Mouse (Mus musculus) embryo, embryonic 9.5 days (tissue): ENCODE measurements around the gene Lypd5.

ENCODE experiments used
- DNase-seq: peaks from one replicate; pipeline ENCODE4 v3.0.0-alpha.2; 2017; ENCODE audit errors: extremely low spot score

The Lypd5 gene

GRCm38 (mm10) chr7:24359269-24359668 lies 10.3 kb downstream of the Lypd5 start:
- DNase-seq = peak; percentile 42

DNA sequence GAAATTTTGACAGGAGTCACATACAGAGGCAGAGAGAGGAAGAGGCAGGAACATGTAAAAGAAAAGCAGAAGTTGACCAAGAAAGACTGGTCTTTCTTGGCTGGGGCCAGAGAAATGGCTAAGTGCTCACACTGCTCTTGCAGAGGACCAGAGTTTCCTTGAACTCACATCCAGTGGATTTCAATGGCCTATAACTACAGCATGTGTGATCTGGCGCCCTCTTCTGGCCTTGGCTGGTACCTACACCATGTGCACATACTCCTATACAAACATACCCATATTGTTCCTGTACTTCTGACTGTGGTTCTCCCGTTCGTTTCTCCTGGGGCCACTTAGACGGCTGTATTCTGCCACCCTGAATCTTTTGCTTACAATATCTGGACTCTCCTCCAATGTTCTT lies 12.0 kb downstream of the Lypd5 start:
- DNase-seq = no peak

- DNase-seq = peak; percentile 12
Observed at GRCm38 (mm10) chr7:24363228-24363627, 14.2 kb downstream of the Lypd5 start.

GRCm38 (mm10) chr7:24364827-24365226 lies 15.8 kb downstream of the Lypd5 start:
- DNase-seq = peak; percentile 74

- DNase-seq = no peak
Observed at GRCm38 (mm10) chr7:24365258-24366014, 16.4 kb downstream of the Lypd5 start.

DNA sequence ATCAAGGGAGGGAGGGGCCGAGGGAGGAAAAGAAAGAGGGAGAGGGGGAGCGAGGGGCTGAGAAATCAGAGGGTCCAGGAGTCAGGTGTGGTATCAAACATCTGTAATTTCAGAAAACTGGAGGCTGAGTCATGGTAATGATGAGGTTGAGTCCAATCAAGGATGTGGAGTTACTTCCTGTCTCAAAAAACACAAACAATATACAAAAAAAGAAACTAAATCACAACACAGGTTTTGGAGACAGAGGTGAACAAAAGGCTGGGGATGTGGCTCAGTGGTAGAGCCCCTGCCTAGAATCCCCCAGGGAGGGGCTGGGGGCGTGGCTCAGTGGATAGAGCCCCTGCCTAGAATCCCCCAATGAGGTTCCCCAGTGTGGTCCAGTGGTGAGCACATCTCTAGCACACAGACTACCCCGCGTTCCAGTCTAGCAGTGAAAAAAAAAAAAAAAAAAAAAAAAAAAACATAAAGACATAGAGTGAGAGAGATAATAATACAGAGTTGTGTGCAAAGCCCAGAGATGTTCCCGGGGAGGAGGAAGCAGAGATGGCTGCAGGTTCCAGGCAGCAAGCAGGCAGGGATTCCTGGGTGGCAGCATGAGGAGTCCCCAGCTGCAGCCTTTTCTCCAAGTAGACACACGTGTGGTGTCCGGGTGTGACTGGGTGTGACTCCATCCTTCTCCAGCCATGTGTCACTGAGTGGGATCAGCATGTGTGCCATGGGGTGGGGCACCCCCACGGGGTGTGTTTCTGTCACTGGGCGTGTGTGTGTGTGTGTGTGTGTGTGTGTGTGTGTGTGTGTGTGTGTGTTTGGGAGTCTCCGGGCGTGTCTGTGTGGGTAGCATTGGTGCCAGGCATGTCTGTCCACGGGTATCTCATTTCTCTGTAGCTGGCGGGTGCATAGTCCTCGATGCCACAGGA lies 18.0 kb downstream of the Lypd5 start:
- no peak for DNase-seq

GRCm38 (mm10) chr7:24368226-24368625 lies 19.2 kb downstream of the Lypd5 start:
- no peak for DNase-seq

GRCm38 (mm10) chr7:24368946-24369345 lies 19.9 kb downstream of the Lypd5 start:
- DNase-seq = no peak

DNA sequence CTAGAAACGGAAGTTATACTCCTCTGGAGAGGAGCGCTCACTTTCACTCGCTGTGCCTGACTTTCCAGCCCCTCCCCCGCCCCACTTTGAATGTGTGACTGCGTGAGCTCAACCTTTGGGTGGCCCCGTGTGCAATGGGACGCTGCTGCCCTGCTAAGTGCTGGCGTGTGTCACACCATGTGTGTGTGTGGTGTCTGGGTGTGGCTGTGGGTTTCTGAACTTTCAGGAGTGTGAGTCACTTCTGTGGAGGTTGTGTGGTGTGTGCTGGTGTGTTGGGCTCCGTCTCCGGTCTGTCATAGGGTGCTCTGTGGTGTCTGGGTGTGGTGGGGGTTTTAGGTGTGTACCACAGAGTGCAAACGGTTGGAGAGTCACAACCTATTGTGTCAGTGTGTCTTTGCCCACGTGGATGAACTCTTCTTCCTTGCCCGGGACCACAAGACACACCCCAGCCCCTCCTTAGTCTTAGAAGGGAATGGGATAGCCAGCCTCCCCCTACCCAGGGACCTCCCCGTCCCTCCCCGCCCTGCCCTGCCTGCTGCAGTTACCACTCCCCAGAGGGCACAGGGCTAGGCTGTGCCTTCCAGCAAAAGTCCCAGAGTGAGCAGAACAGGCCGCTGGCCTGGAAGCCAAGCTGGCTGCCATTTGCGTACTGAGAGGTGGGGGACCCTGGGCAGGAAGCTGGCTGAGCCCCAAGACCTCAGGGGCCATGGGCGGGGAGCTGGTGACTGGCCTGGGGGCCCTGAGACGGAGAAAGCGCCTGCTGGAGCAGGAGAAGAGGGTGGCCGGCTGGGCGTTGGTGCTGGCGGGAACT lies 20.9 kb downstream of the Lypd5 start, which contains the start of gene Kcnn4:
TSS of gene Kcnn4 (plus strand) at position 533 of the 811 bp plus-strand sequence.
- DNase-seq = no peak

DNA sequence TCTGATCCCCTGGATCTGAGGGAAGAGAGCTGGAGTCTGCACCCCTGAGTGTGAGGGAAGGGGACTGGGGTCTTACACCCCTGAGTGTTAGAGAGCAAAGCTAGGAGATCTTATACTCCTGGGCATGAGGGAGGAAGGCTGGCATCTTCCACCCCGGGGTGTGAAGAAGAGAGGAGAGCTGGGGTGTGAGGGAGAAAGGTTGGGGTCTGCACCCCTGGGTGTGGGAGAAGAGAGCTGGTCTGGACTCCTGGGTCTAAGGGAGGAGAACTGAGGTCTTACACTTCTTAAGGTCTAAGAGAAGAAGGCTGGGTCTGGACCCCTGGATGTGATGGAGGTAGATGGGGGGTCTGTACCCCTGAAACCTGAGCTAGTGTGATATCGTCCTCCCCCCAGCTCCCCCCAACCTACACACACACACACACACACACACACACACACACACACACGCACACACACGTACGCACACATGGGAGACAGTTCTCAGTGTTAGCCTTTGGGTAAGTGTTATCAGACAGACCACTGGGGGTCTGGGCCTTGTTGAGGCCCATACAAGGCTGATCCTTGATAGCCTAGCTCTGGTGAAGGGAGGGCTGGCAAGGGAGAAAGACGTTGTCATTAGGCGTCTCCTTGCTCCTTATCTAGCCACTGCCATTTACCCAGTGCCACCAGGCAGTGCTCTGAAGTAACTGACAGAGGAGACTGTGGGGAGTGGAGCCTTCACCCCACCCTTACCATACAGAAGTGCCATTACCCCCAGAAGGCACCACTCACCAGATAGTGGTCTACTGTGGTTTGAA lies 22.2 kb downstream of the Lypd5 start:
- no peak for DNase-seq

GRCm38 (mm10) chr7:24371809-24372145 lies 22.8 kb downstream of the Lypd5 start:
- no peak for DNase-seq

- no peak for DNase-seq
Observed at GRCm38 (mm10) chr7:24372300-24372699, 23.3 kb downstream of the Lypd5 start.

GRCm38 (mm10) chr7:24372786-24373185 lies 23.8 kb downstream of the Lypd5 start:
- no peak for DNase-seq

DNA sequence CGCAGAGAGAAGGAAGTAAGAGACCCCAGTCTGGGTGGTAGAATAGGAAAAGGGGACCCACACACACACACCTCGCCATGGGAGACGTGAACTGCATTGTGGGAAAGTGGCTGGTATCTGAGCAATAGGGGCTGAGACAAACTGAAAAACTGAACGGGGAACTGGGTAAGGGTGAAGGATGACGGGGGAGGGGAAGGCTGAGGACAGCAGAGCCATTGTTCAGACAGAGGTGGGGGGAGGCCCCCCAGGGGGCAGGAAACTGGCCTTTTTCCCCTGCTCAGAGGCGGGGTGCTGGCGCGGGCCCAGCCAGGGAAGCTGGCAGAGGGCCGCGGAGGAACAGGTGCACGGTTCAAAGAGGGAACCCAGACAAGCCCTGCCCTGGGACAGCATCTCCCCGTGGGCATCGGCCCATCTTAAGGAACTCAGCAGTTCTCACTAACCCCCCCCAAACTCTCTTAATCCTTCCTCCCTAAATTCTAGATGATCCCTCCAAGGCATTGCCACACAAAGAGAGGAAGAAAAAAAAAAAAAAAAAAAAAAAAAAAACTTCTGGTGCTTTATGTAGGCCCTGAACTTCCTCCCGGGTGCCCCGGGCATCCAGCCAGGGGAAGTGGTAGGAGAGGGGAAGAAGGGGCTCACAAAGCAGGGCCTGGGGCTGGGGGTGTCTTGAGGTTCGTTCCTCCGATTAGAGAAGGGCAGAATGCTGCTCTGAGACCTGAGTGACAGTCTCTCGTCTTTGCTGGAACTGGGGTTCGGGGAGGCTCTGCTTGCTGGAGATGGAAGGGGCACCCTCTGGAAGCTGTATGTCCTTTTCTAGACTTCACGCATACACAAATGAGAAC lies 24.8 kb downstream of the Lypd5 start:
- no peak for DNase-seq

GRCm38 (mm10) chr7:24376456-24376855 lies 27.5 kb downstream of the Lypd5 start:
- DNase-seq = no peak

DNA sequence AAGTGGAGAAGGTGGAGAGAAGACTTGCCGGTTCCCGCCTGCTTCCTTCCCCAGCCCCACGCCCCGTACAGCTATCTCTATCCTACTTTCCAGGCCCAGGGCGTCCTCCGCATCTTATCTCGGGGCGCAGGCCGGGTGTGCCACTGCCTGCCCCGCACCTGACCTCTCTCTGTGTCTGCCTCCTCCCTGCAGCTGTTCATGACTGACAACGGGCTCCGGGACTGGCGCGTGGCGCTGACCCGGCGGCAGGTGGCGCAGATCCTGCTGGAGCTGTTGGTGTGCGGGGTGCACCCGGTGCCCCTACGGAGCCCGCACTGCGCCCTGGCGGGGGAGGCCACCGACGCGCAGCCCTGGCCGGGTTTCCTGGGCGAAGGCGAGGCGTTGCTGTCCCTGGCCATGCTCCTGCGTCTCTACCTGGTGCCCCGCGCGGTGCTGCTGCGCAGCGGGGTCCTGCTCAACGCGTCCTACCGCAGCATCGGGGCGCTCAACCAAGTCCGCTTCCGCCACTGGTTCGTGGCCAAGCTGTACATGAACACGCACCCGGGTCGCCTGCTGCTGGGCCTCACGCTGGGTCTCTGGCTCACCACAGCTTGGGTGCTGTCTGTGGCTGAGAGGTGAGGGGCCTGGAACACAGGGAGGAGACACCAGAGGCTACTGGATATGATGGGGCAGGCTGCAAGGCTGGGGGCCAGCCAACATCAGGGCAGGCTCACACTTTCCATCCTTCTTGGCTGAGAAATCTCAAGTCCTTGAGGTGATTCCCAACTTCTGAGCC lies 28.3 kb downstream of the Lypd5 start:
- DNase-seq = peak; percentile 58

DNA sequence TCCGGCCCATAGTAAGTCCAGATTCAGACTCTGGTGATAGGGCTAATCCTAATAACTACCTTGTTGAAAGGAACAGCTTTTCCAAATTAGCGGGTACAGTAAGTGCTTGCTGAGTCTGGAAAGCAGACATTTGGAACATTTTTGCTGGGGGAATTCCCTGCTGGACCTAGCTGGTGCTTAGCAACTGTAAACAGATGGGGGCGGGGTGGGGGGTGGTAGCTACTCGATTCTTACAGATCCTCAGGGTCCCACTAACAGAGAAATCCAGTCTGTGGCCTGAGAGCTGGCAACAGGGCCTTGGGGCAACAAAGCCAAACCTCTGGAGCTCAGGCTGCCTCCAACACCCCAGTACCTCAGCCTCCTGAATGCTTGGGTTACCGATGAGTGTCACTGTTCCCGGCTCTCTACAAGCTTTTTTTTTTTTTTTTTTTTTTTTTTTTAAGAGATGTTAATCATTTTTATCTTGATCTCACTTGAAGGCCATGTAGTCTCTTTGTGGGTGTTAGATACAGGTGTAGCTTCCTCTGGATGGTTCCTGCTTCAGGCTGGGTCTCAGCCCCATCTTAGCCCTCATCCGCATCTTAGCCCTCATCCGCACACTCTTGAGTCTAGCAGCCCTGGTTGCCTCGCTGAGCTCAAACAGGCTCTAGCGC lies 29.2 kb downstream of the Lypd5 start:
- no peak for DNase-seq

DNA sequence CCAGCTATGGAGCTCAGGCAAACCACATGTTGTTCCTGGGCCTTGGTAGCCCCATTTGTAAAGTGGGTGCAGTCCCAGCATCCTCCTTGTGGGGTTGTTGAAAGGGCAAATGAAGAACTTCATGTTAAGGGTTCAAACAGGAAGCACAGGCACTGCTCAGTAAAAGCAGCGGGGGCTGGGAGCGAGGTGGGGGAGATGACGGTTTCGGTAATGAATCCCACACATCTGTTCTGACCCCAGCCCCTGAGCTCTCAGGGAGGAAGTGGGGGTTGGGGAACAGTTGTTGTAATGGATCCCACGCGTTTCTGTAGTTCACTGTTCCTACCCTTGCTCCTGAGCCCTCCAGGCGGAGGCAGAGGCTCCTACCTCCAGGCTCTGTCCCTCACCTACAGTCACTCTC lies 30.9 kb downstream of the Lypd5 start:
- DNase-seq = no peak

GRCm38 (mm10) chr7:24380370-24380769 lies 31.4 kb downstream of the Lypd5 start:
- no peak for DNase-seq
